Mouse (Mus musculus) ES-Bruce4 (cell line): ENCODE results near the gene Spa17. TPM values are rescaled to one million over a fixed set of nuclear protein-coding genes. Genes with fewer than 3 reads are reported as not detected.

Experiments
- H3K27ac ChIP-seq: 2 replicates; pipeline ENCODE4 v1.5.1; 2012; ENCODE audit warnings: low read length, inconsistent platforms; ENCODE audit not compliant: insufficient read depth
- H3K27me3 ChIP-seq: 2 replicates; pipeline ENCODE4 v1.6.1; 2012; ENCODE audit warnings: mild to moderate bottlenecking, low read length, inconsistent platforms; ENCODE audit not compliant: control insufficient read depth, poor library complexity, insufficient read depth, severe bottlenecking
- H3K36me3 ChIP-seq: 2 replicates; pipeline ENCODE4 v1.6.1; 2012; ENCODE audit warnings: inconsistent platforms, mild to moderate bottlenecking, low read length, moderate library complexity; ENCODE audit not compliant: control insufficient read depth, poor library complexity, insufficient read depth, severe bottlenecking
- H3K4me1 ChIP-seq: one replicate; pipeline ENCODE4 v1.8.1; 2011; ENCODE audit warnings: low read length; ENCODE audit not compliant: control insufficient read depth, insufficient read depth
- H3K4me3 ChIP-seq: 2 replicates; pipeline ENCODE4 v1.5.1; 2011; ENCODE audit warnings: low read depth, mild to moderate bottlenecking, low read length
- H3K9ac ChIP-seq: 2 replicates; pipeline ENCODE4 v1.6.1; 2012; ENCODE audit warnings: low read depth, mild to moderate bottlenecking, inconsistent platforms; ENCODE audit not compliant: poor library complexity, severe bottlenecking
- H3K9me3 ChIP-seq: replicated peaks from 2 replicates; pipeline ENCODE4 v1.6.1; 2012; ENCODE audit warnings: mild to moderate bottlenecking, low read length, inconsistent platforms; ENCODE audit not compliant: control insufficient read depth, poor library complexity, insufficient read depth, severe bottlenecking
- CTCF ChIP-seq: IDR thresholded peaks from one replicate; pipeline ENCODE4 v1.8.1; 2011; ENCODE audit warnings: low read depth, low read length
- EP300 ChIP-seq: IDR thresholded peaks from 2 replicates; pipeline ENCODE4 v1.6.1; 2011; ENCODE audit warnings: low read depth, low read length; ENCODE audit not compliant: insufficient read depth
- POLR2A ChIP-seq: IDR thresholded peaks from one replicate; pipeline ENCODE4 v1.8.1; 2011; ENCODE audit warnings: low read length; ENCODE audit not compliant: insufficient read depth
- polyA plus RNA-seq: library from polyadenylated mRNA; stranded (reverse); fragments of >200 nt; gene quantifications from 2 replicates; pipeline ENCODE4 v1.2.4, GENCODE M21; 2011; ENCODE audit warnings: low read depth; ENCODE audit not compliant: missing spikeins, insufficient read depth, insufficient read length

Spa17 gene
- polyA plus RNA-seq, 1 experiment = 5.3 TPM

- Histone ChIP-seq H3K4me3 (no peak overlapping the region), H3K9me3 (no peaks in the 10 kb centered on the region), H3K9ac (no peak overlapping the region), H3K27me3 (no peaks in the 10 kb centered on the region), H3K36me3 (no peaks in the 10 kb centered on the region), H3K27ac (no peak overlapping the region), H3K4me1 (no peaks in the 10 kb centered on the region)
- TF ChIP-seq EP300 (no peak), CTCF (peak; percentile 85)
Measured at GRCm38 (mm10) chr9:37636335-37636734, 22.8 kb upstream of the Spa17 start.

GRCm38 (mm10) chr9:37634269-37634668 lies 20.7 kb upstream of the Spa17 start:
- TF ChIP-seq EP300 (no peak), POLR2A (no peak), CTCF (no peak)
- Histone ChIP-seq H3K4me1 (no peaks in the 10 kb centered on the region), H3K36me3 (no peaks in the 10 kb centered on the region), H3K27ac (no peak overlapping the region), H3K4me3 (no peak overlapping the region), H3K27me3 (no peaks in the 10 kb centered on the region), H3K9me3 (no peaks in the 10 kb centered on the region), H3K9ac (no peak overlapping the region)

- Histone ChIP-seq H3K4me1 (no peaks in the 10 kb centered on the region), H3K4me3 (no peak overlapping the region), H3K9me3 (no peaks in the 10 kb centered on the region), H3K9ac (no peak overlapping the region), H3K36me3 (no peaks in the 10 kb centered on the region), H3K27me3 (no peaks in the 10 kb centered on the region), H3K27ac (no peak overlapping the region)
- TF ChIP-seq EP300 (no peak), POLR2A (no peak), CTCF (no peak)
Measured at GRCm38 (mm10) chr9:37632305-37632704, 18.8 kb upstream of the Spa17 start.

- Histone ChIP-seq H3K36me3 (no peaks in the 10 kb centered on the region), H3K27me3 (no peaks in the 10 kb centered on the region), H3K27ac (no peak overlapping the region), H3K4me3 (no peak overlapping the region), H3K4me1 (no peaks in the 10 kb centered on the region), H3K9ac (no peak overlapping the region), H3K9me3 (no peaks in the 10 kb centered on the region)
- TF ChIP-seq CTCF (no peak), POLR2A (no peak), EP300 (no peak)
Measured at GRCm38 (mm10) chr9:37629941-37630340, 16.4 kb upstream of the Spa17 start.

- Histone ChIP-seq H3K9me3 (no peaks in the 10 kb centered on the region), H3K27ac (0 out of 2 replicates have a peak overlapping the region, but pooled peaks have one; percentile 12), H3K4me3 (no peak overlapping the region), H3K27me3 (no peaks in the 10 kb centered on the region), H3K4me1 (no peaks in the 10 kb centered on the region), H3K36me3 (no peaks in the 10 kb centered on the region), H3K9ac (no peak overlapping the region)
- no peak for TF ChIP-seq POLR2A
- TF ChIP-seq EP300 = no peak
- no peak for TF ChIP-seq CTCF
Measured at GRCm38 (mm10) chr9:37628581-37628980, 15.1 kb upstream of the Spa17 start.

- no peaks in the 10 kb centered on the region for H3K36me3 ChIP-seq
- no peaks in the 10 kb centered on the region for H3K27me3 ChIP-seq
- H3K27ac ChIP-seq = no peak overlapping the region
- no peak for TF ChIP-seq POLR2A
- no peak for TF ChIP-seq EP300
- TF ChIP-seq CTCF = no peak
- H3K9ac ChIP-seq = no peak overlapping the region
- H3K4me1 ChIP-seq = no peaks in the 10 kb centered on the region
- H3K9me3 ChIP-seq = no peaks in the 10 kb centered on the region
- no peak overlapping the region for H3K4me3 ChIP-seq
Measured at GRCm38 (mm10) chr9:37627263-37627662, 13.7 kb upstream of the Spa17 start.
